Mouse (Mus musculus) hindbrain, embryonic 13.5 days (tissue): Measurements from ENCODE around the gene Mnx1. TPM values are rescaled to one million over a fixed set of nuclear protein-coding genes. Genes with fewer than 3 reads are reported as not detected.
A peak's percentile ranks its signal among the peaks of the same experiment; 100 is the strongest.

ENCODE experiments used
- ATAC-seq: fragments of 200-750 bp; cut with Nextera tagmentation; 2 replicates; pipeline ENCODE4 v1.8.0; 2017; ENCODE audit warnings: moderate TSS enrichment; ENCODE audit not compliant: low FRiP score
- H3K27ac ChIP-seq: fragments of 300-500 bp; sonication (generic); 2 replicates; pipeline ENCODE4 v1.5.1; 2015; ENCODE audit warnings: inconsistent platforms, mild to moderate bottlenecking, moderate library complexity
- H3K27me3 ChIP-seq: fragments of 300-500 bp; sonication (generic); 2 replicates; pipeline ENCODE4 v1.6.1; 2015; ENCODE audit warnings: mild to moderate bottlenecking, inconsistent platforms
- H3K36me3 ChIP-seq: fragments of 300-500 bp; sonication (generic); 2 replicates; pipeline ENCODE4 v1.6.1; 2015; ENCODE audit warnings: mild to moderate bottlenecking, inconsistent platforms
- H3K4me1 ChIP-seq: fragments of 300-500 bp; sonication (generic); replicated peaks from 2 replicates; pipeline ENCODE4 v1.6.1; 2015; ENCODE audit warnings: inconsistent platforms
- H3K4me2 ChIP-seq: fragments of 300-500 bp; sonication (generic); 2 replicates; pipeline ENCODE4 v1.6.1; 2015; ENCODE audit warnings: inconsistent platforms, mild to moderate bottlenecking, moderate library complexity
- H3K4me3 ChIP-seq: fragments of 300-500 bp; sonication (generic); 2 replicates; pipeline ENCODE4 v1.5.1; 2015; ENCODE audit warnings: mild to moderate bottlenecking, inconsistent platforms
- H3K9ac ChIP-seq: fragments of 300-500 bp; sonication (generic); 2 replicates; pipeline ENCODE4 v1.6.1; 2015; ENCODE audit warnings: mild to moderate bottlenecking, inconsistent platforms
- H3K9me3 ChIP-seq: fragments of 300-500 bp; sonication (generic); 2 replicates; pipeline ENCODE4 v1.6.1; 2016; ENCODE audit warnings: inconsistent platforms
- WGBS: fragments of 180-500 bp; shearing (Covaris S2); methylation state at CpG from one replicate; pipeline ENCODE4 v1.1.7; 2015; 5-methylcytosine and 5-hydroxymethylcytosine counted together
- polyA plus RNA-seq: library from polyadenylated mRNA; unstranded; fragments of >200 nt; fragmentation: Nextera tagmentation; extraction: Ambion mirVana; gene quantifications from 2 replicates; pipeline ENCODE4 v1.2.1, GENCODE M21; 2015

Mnx1 gene
- 0.31 and 0.48 TPM in 2 replicates for polyA plus RNA-seq

- no peaks in the 10 kb centered on the region for H3K36me3 ChIP-seq
- WGBS, result under 1% methylated on average over 65 of the region's 65 CpGs
- H3K9me3 ChIP-seq, result no peaks in the 10 kb centered on the region
- H3K4me2 ChIP-seq, result peak within 1 kb of the TSS; percentile 48
- H3K4me3 ChIP-seq, result peak within 1 kb of the TSS; percentile 25
- H3K9ac ChIP-seq, result peak within 1 kb of the TSS; percentile 29
- peak; percentile 33; the same call in 1 of the 2 replicates for ATAC-seq
- peaks cover 100% of the 10 kb centered on the region for H3K27me3 ChIP-seq
- H3K4me1 ChIP-seq, result peaks cover 16% of the 10 kb centered on the region
- no peak within 1 kb of the TSS for H3K27ac ChIP-seq
Measured at GRCm38 (mm10) chr5:29478208-29479197, at the start of gene Mnx1. TSS of gene Mnx1 (minus strand) at chr5:29478470.

DNA sequence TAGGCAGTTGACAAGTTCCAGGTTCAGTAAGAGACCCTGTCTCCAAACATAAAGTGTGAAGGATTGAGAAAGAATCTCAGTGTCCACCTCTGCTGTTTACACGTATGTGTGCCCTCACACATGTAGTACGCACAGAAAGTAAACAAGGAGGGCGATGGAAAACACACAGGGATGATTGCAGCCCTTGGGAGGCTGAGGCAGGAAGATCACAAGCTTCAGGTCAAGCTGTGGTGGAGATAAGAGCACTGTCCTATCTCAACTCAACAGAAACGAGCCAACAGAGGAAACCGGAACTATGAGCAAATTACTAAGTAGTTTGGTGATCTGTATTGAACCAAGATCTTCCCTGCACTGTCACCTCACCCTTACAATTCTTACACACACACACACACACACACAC lies 38.2 kb upstream of the Mnx1 start:
- no peak for ATAC-seq
- H3K4me3 ChIP-seq, result no peak overlapping the region
- H3K36me3 ChIP-seq, result no peaks in the 10 kb centered on the region
- no peak overlapping the region for H3K27ac ChIP-seq
- H3K4me2 ChIP-seq, result no peak overlapping the region
- H3K4me1 ChIP-seq, result no peaks in the 10 kb centered on the region
- H3K9ac ChIP-seq, result no peak overlapping the region
- H3K27me3 ChIP-seq, result peaks cover 4% of the 10 kb centered on the region; the same call in 1 of the 2 replicates
- no peaks in the 10 kb centered on the region for H3K9me3 ChIP-seq
- 89% methylated on average over 5 of the region's 5 CpGs for WGBS

GRCm38 (mm10) chr5:29515888-29516287 lies 37.6 kb upstream of the Mnx1 start:
- H3K4me1 ChIP-seq, result no peaks in the 10 kb centered on the region
- WGBS, result 72% methylated on average over 3 of the region's 3 CpGs
- ATAC-seq, result no peak

DNA sequence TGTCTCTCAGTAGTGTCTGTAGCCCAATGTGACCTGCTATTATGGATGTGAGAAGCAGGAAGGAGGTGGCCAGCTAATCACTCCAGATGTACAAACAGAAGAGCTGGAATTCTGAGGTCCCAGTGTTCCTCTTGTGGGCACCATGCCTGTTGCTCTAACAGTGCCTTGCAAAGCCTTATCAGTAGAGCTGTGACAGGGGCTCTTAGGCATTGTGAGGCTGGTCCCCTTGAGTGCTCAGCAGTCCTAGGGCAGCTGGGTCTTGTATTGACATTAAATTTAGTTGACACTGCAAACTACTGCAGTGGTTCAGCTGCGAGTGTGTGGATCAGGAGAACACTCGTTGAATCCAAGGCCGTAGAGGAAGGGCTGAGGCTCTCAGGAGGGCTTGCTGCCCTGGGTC lies 28.7 kb upstream of the Mnx1 start:
- Histone ChIP-seq H3K27ac (no peak overlapping the region), H3K4me1 (no peaks in the 10 kb centered on the region), H3K4me3 (no peak overlapping the region), H3K9ac (no peak overlapping the region), H3K36me3 (no peaks in the 10 kb centered on the region), H3K27me3 (0 out of 2 replicates have a peak, but pooled peaks cover 2% of the 10 kb centered on the region), H3K9me3 (no peaks in the 10 kb centered on the region), H3K4me2 (no peak overlapping the region)
- ATAC-seq, result no peak
- 76% methylated on average over 3 of the region's 3 CpGs for WGBS

More at GRCm38 (mm10) chr5:29515888-29516287, 37.6 kb upstream of the Mnx1 start:
- no peak overlapping the region for H3K9ac ChIP-seq
- no peaks in the 10 kb centered on the region for H3K9me3 ChIP-seq
- peaks cover 3% of the 10 kb centered on the region; the same call in 1 of the 2 replicates for H3K27me3 ChIP-seq
- H3K4me3 ChIP-seq, result no peak overlapping the region
- H3K27ac ChIP-seq, result no peak overlapping the region
- no peak overlapping the region for H3K4me2 ChIP-seq
- H3K36me3 ChIP-seq, result no peaks in the 10 kb centered on the region

GRCm38 (mm10) chr5:29487321-29487720 lies 9.1 kb upstream of the Mnx1 start:
- H3K27ac ChIP-seq, result no peak overlapping the region
- H3K4me3 ChIP-seq, result no peak overlapping the region
- 15% methylated on average over 13 of the region's 13 CpGs for WGBS
- H3K27me3 ChIP-seq, result peaks cover 99% of the 10 kb centered on the region
- ATAC-seq, result no peak
- H3K9ac ChIP-seq, result no peak overlapping the region
- H3K4me2 ChIP-seq, result no peak overlapping the region
- H3K36me3 ChIP-seq, result no peaks in the 10 kb centered on the region
- no peaks in the 10 kb centered on the region for H3K9me3 ChIP-seq
- H3K4me1 ChIP-seq, result peaks cover 7% of the 10 kb centered on the region; the same call in 1 of the 2 replicates

DNA sequence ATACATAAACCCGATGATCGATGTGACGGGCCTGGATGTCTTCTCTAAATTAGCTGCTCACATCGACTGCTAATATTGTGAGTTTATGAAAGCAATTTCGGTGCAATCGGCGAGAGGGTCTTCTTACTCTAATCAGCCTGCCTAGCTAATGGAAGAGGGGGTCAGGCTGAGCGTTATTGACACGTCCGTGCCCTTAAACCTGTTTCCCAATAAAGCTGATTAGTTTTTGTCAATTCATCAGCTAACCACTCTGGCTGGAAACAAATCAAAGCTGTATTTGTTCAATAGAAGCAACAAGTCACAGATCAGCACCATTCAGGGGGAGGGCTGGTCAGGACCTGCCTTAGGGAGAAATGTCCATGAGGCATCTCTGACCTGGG lies 7.7 kb upstream of the Mnx1 start:
- H3K4me3 ChIP-seq, result no peak overlapping the region
- no peak overlapping the region for H3K27ac ChIP-seq
- no peak for ATAC-seq
- peaks cover 7% of the 10 kb centered on the region; the same call in 1 of the 2 replicates for H3K4me1 ChIP-seq
- WGBS, result 3% methylated on average over 10 of the region's 10 CpGs
- H3K27me3 ChIP-seq, result peaks cover 99% of the 10 kb centered on the region
- H3K9ac ChIP-seq, result no peak overlapping the region
- no peaks in the 10 kb centered on the region for H3K36me3 ChIP-seq
- no peaks in the 10 kb centered on the region for H3K9me3 ChIP-seq
- H3K4me2 ChIP-seq, result no peak overlapping the region

- Histone ChIP-seq H3K4me3 (no peak overlapping the region), H3K36me3 (no peaks in the 10 kb centered on the region), H3K9ac (no peak overlapping the region), H3K27me3 (peaks cover 99% of the 10 kb centered on the region), H3K27ac (no peak overlapping the region), H3K4me2 (peak overlapping the region; percentile 10; the same call in 1 of the 2 replicates), H3K9me3 (no peaks in the 10 kb centered on the region), H3K4me1 (peaks cover 7% of the 10 kb centered on the region; the same call in 1 of the 2 replicates)
- WGBS, result 2% methylated on average over 38 of the region's 38 CpGs
- ATAC-seq, result no peak
Measured at GRCm38 (mm10) chr5:29484965-29485940, 7.0 kb upstream of the Mnx1 start.

DNA sequence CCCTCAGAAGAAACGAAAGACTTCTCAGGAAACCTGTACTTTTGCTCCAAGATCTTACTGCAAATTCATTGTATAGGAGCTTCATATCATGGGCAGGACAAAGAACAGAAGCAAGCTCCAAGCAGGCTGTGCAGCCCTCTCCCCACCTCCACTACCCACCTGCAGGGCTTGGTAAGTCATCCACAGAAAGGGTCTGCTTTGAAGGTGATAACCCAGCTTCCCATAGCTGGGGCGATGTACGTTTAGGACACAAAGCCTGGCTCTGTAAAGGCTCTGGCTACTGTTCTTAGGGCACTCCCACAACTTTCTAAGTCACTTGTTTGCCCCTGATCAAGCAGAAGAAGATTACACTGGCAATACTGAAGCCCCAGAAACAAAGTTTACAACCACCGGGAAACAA lies 5.5 kb upstream of the Mnx1 start:
- ATAC-seq, result no peak
- Histone ChIP-seq H3K27ac (no peak overlapping the region), H3K36me3 (no peaks in the 10 kb centered on the region), H3K9me3 (no peaks in the 10 kb centered on the region), H3K27me3 (peaks cover 99% of the 10 kb centered on the region), H3K4me2 (no peak overlapping the region), H3K4me3 (no peak overlapping the region), H3K4me1 (peaks cover 9% of the 10 kb centered on the region; the same call in 1 of the 2 replicates), H3K9ac (no peak overlapping the region)
- 6% methylated on average over 4 of the region's 4 CpGs for WGBS

DNA sequence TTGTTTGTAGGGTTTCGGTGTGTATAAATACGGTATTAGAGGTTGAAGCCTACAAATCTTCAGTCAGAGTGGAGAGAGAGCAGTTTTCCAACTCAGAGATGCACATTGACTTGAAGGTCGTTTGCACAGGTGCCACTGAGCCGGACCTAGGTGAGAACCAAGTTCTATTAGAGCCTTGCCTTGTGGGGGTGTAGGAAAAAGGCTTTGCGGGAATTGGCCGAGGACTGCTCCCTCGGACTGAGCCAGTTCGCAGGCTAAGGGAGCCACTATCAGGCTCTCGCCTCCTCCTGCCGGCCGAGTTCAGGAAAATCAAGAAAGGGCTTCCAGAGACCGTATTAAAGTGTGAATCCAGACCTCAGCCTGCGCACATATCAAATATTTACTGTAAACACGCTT lies 926 bp upstream of the Mnx1 start:
- 0% methylated on average over 14 of the region's 14 CpGs for WGBS
- no peak overlapping the region for H3K4me2 ChIP-seq
- no peak overlapping the region for H3K4me3 ChIP-seq
- H3K9me3 ChIP-seq, result no peaks in the 10 kb centered on the region
- H3K9ac ChIP-seq, result no peak overlapping the region
- no peak for ATAC-seq
- H3K4me1 ChIP-seq, result peaks cover 16% of the 10 kb centered on the region
- H3K27ac ChIP-seq, result no peak overlapping the region
- no peaks in the 10 kb centered on the region for H3K36me3 ChIP-seq
- peaks cover 100% of the 10 kb centered on the region for H3K27me3 ChIP-seq

DNA sequence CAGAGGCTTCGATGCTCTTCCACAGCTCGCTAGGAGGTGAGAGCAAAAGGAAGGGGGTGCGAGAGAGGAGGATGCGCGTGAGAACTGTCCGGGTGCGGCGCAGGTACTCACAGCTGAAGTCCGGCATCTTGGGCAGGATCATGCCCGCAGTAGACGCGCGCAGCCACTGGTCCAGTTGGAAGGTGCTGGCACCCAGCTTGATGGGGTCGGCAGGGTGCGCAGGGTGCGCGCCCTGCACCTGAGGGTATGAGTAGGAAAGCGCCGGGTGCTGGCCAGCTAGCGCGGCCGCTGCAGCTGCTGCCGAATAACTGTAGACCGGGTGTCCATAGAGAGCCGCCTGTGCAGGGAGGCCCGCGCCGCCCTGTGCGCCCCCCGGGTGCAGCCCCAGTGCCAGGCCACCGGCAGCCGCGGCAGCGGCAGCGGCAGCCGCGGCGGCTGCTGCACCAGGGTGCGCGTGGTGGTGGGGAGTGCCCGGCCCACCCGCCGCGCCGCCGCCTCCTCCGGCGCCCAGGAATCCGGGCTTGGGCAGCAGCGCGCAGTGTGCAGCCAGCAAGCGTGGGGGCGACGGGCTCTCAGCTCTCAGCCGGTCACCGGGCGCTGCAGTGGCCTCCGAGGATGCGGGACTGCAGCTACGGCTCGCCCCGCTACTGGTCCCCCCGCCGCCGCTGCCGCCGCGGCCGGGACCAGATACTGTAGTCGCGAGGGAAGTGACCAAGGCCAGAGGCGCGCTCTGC lies 629 bp downstream of the Mnx1 start:
- Histone ChIP-seq H3K27me3 (peaks cover 100% of the 10 kb centered on the region), H3K4me2 (peak overlapping the region; percentile 48), H3K9me3 (no peaks in the 10 kb centered on the region), H3K4me3 (peak overlapping the region; percentile 25), H3K9ac (peak overlapping the region; percentile 29), H3K4me1 (peaks cover 16% of the 10 kb centered on the region), H3K36me3 (no peaks in the 10 kb centered on the region), H3K27ac (no peak overlapping the region)
- under 1% methylated on average over 60 of the region's 73 CpGs for WGBS
- peak; percentile 17; the same call in 1 of the 2 replicates for ATAC-seq

GRCm38 (mm10) chr5:29476021-29476420 lies 2.2 kb downstream of the Mnx1 start:
- Histone ChIP-seq H3K27ac (no peak overlapping the region), H3K9me3 (no peaks in the 10 kb centered on the region), H3K4me2 (no peak overlapping the region), H3K36me3 (no peaks in the 10 kb centered on the region), H3K4me3 (no peak overlapping the region), H3K9ac (no peak overlapping the region), H3K4me1 (peaks cover 16% of the 10 kb centered on the region), H3K27me3 (peaks cover 100% of the 10 kb centered on the region)
- 0% methylated on average over 1 of the region's 1 CpGs for WGBS
- ATAC-seq, result no peak
